Mouse (Mus musculus): ENCODE data around the gene Shisal2a. TPM values are rescaled to one million over a fixed set of nuclear protein-coding genes. Genes with fewer than 3 reads are reported as not detected.

The Shisal2a gene
- total RNA-seq, 2 experiments from 2014 or later = not detected

DNA sequence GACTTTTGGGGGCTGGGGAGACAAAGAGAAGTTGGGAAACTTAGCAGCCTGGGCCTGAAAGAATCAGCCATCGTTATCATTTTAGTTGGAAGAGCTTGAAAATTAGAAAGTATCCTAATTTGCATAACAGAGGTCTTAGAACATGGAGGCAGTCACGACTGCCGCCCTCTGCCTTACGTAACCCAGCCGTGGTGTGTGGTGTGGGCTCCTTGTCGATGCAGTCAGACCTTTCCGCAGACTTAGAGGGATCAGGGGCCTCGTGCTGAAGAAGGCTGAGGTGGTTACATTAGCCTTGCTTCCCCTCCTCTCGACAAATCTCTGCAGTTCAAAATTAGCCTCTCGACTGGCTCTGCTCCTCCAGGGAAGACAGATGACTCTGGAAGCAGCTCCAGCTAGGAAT is 44.3 kb downstream of the Shisal2a start:
- DNase-seq (ENCODE audit: low spot score in 2 of 2) = peak; percentile 60 to 81

DNA sequence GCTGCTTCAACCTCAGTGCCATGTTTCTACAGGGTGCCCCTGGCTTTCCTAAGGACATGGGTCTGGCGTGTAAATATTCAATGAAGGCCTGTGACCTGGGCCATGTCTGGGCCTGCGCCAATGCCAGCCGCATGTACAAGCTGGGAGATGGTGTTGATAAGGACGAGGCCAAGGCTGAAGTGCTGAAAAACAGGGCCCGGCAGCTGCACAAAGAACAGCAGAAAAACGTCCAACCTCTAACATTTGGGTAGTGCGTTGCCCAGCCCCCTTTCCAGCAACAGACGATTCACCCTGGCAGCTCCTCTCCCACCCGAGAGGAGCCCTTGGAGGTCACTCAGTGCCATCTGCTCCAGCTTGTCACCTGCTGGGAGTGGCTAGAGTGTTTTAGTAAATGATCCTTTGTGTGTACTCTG is 44.8 kb downstream of the Shisal2a start:
- DNase-seq (ENCODE audit: low spot score in 2 of 2) = peak in 1 of 2 experiments; percentile 32

DNA sequence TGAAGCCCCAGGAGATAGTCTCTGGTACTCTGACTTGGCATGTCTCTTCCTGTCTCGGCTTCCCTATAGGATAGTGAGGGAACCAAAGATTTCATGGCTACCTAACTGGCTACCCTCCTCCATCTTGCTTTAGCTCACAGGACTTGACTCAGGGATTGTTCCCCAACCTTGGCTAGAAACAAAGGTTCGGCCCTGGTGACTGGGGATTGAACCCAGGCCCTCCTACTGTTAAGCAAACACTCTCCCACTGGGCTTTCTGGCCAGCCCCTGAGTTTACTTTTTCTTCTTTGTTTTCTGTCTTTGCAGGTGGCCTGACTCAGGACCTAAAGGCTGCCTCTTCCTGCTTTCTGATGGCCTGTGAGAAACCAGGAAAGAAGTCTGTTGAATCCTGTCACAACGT is 45.3 kb downstream of the Shisal2a start:
- DNase-seq (ENCODE audit: low spot score in 2 of 2) = no peak

DNA sequence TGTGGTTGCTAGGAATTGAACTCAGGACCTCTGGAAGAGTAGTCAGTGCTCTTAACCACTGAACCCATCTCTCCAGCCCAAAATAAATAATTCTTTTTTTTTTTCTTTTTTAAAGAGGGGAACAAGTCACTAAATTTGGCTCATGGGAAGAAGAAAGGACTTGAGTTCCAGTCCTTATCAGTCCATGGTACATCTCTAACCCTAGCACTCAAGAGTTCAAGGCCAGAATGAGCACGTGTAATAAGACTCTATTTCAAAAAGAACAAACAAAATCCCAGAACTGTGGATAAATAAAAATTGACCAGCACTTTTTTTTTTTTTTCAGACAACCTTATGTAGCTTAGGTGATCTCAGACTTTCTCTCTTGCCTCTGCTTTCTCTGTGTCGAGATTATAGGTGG is 46.4 kb downstream of the Shisal2a start:
- no peak for DNase-seq (ENCODE audit: low spot score in 2 of 2)

DNA sequence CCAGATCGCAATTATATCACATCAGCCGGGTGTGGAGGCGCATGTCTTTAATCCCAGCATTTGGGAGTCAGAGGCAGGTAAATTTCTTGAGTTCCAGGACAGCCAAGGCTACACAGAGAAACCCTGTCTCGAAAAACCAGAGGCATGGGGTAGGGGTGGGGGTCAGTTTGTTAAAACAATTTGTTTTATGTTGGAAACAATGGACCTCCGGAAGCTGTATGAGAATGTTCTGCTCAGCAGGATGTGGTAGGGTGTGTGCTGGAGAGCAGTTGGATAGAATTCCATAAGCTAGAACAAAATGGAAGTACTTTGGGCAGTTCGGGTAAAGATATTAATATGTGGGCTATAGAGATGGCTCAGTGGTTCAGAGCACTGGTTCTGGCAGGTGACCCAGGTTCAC is 47.7 kb downstream of the Shisal2a start:
- DNase-seq (ENCODE audit: low spot score in 2 of 2) = no peak

DNA sequence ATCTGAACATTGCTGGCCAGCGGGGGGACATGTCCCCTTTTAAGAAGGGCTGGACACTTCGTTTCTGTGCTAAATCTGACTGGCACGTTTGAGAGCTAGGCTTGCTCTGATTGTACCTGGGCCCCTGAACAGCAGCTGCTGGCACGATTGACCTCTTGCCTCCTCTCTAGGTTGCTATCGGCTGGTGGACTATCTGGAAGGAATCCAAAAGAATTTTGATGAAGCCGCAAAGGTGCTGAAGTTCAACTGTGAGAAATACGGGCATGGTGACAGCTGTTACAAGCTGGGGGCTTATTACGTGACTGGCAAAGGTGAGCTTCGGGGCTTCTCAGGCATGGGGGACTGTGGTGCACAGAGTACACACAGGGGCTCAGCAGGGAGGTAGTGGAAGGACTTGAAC is 51.1 kb downstream of the Shisal2a start:
- no peak for DNase-seq (ENCODE audit: low spot score in 2 of 2)

DNA sequence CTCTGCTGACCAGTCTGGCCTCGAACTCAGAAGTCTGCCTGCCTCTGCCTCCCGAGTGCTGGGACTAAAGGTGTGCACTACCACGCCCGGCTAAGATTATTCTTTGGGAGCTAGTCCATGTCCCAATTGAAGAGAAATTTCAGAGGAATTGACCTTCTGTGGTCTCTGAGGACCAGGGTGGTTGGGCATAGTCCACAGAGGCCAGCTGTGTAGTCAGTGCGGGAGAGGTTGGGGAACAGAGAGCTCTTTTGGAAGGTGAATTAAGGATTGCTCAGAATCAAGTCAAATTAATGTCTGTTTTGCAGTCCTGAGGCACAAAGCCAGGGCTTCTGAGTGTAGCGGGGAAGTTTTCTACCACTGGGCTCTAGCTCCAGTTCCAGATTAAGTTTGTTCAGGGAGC is 53.3 kb downstream of the Shisal2a start:
- DNase-seq (ENCODE audit: low spot score in 2 of 2) = no peak

DNA sequence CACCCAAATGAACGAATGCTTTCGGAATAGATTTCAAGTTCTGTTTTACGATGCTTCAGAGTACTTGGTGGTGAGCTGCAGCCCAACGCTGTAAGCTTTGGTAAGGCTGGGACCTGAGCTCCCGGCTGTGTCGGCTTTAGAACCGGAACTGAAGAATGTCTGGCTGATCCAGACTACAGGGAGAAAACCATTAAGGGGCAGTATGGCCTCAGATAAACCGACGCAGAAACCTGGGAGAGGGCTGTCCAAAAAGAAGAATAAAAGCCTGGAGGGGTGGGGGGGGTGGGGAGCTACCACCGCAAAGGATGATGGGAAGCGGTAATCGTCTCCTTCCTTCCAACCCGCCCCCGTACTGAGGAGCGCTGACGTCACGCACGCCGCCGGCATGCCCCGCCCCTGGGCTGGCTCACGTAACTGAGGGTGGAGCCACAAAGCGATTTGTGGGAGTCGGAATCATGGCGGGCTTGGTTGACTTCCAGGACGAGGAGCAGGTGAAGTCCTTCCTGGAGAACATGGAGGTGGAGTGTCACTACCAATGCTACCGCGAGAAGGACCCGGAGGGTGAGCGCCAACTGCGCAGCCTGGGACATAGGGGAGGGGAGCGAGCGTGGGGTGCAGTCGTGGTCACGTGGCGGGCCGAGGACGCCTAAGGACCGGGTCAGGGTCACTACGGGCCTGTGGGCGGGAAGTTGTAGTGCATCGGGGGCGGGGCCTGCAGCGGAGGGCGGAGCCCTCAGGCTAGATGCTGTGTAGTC is 55.2 kb downstream of the Shisal2a start, which contains the start of gene Coa7:
Gene Coa7 (plus strand): TSS at position 411 of the 755 bp plus-strand sequence.
- DNase-seq (ENCODE audit: low spot score in 2 of 2) = peak; percentile 95 to 98

DNA sequence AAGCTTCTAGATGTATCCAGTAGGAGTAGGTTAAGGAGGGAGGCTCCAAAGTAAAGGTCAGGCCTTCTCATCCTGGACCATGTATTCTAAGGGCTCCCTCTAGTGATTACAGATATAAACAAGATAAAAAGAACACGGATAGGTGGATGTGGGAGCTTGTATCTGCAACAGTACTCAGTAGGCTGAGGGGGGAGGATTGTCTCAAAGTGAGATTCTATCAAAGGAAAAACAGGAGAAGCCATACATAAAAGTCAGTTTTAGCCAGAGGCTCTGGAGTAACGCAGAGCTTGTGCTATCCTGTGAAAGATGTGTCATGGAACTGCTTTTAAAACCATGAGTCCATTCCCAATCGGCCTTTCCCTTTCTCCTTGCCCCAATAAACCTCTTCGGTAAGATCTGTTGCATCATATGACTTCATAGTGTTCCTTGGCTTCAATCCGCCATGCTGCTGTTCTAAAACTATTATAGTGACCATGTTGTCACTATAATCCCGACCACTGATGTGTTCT is 56.0 kb downstream of the Shisal2a start:
- DNase-seq (ENCODE audit: low spot score in 2 of 2) = no peak

DNA sequence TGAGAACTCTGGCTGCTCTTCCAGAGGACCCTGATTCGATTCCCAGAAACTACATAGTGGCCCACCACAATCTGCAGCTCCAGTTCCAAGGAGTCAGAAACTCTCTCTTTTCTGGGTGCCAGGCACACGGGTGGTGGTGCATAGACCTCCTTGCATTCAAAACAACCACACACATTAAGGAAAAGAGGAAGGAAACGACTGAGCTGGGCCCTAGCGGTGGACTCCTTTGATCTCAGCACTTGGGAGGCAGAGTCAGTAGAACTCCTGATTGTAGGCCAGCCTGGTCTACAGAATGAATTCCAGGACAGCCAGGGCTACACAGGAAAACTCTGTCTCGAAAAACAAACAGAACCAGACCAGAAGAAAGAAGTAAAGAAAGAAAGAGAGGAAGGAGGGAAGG is 59.6 kb downstream of the Shisal2a start:
- DNase-seq (ENCODE audit: low spot score in 2 of 2) = no peak

DNA sequence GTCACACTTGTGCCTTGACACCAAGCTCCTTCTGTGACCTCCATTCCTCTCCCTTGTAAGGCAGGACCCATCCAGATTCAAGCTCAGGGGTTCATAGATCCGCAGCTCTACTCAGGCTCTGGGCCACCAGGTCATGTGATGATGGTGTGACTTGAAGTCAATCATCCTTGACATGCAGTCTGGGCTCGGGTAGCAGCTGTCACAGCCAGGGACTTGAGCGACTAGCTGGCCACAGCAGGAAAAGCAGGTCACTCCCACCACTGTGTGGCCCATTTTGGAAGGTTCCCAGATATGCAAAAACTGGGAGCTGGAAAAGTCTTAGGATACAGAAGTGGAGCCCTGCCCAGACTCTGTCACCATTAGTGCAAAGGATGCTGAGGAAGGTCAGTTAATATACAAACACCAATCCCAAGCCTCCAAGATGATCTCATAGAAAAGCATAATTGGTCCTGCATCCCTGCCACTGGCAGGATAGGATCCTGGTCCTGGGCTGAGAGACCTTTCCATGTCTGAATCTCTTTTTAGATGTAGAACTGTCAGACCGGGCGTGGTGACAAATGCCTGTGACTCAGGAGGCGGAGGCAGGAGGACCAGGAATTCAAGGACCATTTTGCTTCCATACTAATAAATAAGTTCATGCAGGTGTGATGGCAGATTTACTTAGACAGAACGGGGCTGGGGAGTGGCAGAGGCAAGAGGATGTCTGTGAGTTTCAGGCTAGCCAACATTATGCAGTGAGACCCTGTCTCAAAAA is 62.3 kb downstream of the Shisal2a start:
- DNase-seq (ENCODE audit: low spot score in 2 of 2) = no peak

DNA sequence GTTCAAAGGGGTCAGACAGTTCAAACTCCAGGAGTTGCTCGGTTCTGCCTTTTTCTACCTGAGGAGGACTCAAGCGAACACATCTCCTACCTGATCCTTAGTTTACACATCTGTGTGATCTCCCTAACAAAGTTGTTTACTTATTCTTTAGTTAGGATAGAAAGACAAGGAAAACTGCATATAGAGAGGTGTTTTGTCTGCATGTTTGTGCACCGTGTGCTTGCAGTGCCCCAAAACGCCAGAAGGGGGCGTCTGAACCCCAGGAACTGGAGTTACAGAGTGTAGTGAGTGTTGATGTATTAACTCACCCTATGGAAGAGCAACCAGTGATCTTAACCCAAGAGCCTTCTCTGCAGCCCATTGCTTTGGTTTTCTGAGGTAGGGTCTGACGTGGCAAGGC is 63.4 kb downstream of the Shisal2a start:
- no peak for DNase-seq (ENCODE audit: low spot score in 2 of 2)

DNA sequence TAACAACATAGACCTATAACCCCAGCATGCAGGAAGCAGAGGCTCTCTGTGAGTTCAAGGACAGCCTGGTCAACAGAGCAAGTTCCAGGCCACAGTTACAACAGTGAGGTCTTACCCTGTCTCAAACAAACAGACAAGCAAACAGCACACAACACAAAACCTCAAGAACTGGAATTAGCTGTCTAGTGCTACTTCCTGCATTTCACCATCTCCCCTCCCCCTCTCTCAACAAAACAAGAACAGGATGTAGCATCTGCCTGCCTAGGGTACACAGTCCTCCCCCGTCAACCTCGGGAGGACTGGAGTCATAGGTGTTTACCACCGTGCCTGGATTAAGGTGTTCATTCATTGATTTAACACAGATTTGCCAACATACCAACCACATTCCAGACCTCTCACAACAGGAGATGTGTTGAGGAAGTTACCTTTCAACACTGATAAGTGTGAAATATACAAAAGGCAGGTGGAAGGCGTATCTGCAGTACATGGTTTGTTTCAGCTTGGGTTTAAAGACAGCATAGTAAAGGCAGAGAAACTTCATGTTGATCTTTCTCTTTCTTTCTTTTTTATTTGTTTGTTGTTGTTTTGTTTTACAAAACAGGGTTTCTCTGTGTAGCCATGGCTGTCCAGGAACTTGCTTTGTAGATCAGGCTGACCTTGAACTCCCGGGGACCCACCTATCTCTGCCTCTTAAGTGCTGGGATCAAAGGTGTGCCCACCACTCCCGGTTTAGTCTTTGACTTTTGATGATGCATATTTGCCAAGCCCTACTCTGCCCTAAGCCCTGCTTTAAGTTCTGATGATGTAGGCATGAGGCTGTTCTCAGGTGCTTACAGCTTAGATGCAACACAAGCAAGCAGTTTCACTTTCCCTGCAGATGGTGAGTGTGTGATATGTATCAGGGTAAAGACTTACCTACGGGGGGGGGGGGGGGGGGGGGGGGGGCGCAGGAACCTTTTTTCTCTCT is 64.2 kb downstream of the Shisal2a start:
- no peak for DNase-seq (ENCODE audit: low spot score in 2 of 2)

Other genes with a start within 250 kb of the Shisal2a start
- gene Scp2, start 238.4 kb downstream of the Shisal2a start, total RNA-seq (2021) = 100 to 1,000 TPM; 103 to 109 TPM
- 10 to 100 TPM in 1 of 2 experiments, 1 to 10 TPM in 1; 8.9 to 10.7 TPM for gene Echdc2, start 217.9 kb downstream of the Shisal2a start, total RNA-seq (2021)
- gene Zyg11a, start 165.3 kb downstream of the Shisal2a start, total RNA-seq (2021) = not detected
- gene Zyg11b, start 82.3 kb downstream of the Shisal2a start, total RNA-seq (2021) = 10 to 100 TPM; 92.2 to 94.5 TPM
- gene Coa7, start 55.2 kb downstream of the Shisal2a start, total RNA-seq (2021) = 10 to 100 TPM; 27.7 to 30.7 TPM
- 1 to 10 TPM; 3.5 to 5.3 TPM for gene Gpx7, start 23.6 kb upstream of the Shisal2a start, total RNA-seq (2021)
- 10 to 100 TPM; 29.3 to 38.3 TPM for gene Tut4, start 76.1 kb upstream of the Shisal2a start, total RNA-seq (2021)
- 10 to 100 TPM; 29.4 TPM for gene Prpf38a, start 196.0 kb upstream of the Shisal2a start, total RNA-seq (2021)
- under 1 TPM in 1 of 2 experiments, not detected in 1; 0.12 TPM for gene Orc1, start 196.1 kb upstream of the Shisal2a start, total RNA-seq (2021)
- gene Cc2d1b, start 236.6 kb upstream of the Shisal2a start, total RNA-seq (2021) = 10 to 100 TPM; 23.9 to 30.1 TPM

All from left cerebral cortex, adult 18-20 months (tissue).